Mouse (Mus musculus) 3T3-L1 (cell line): Measurements from ENCODE around the gene Naa20.
"Not testable (repeated sequence)": the region's sequence is repeated elsewhere in the genome, so short reads cannot be mapped to it uniquely, and the experiment has no call there.

Experiments used
- DNase-seq: peaks from one replicate; pipeline ENCODE4 v3.0.0-alpha.2; 2015; ENCODE audit warnings: low read depth, low spot score

Naa20 gene

GRCm38 (mm10) chr2:145884036-145884912 is 17.6 kb upstream of the Naa20 start:
- DNase-seq, result no peak

GRCm38 (mm10) chr2:145884913-145885785 is 16.8 kb upstream of the Naa20 start:
- no peak for DNase-seq

GRCm38 (mm10) chr2:145887937-145888765 is 13.7 kb upstream of the Naa20 start:
- peak; percentile 91 for DNase-seq

DNA sequence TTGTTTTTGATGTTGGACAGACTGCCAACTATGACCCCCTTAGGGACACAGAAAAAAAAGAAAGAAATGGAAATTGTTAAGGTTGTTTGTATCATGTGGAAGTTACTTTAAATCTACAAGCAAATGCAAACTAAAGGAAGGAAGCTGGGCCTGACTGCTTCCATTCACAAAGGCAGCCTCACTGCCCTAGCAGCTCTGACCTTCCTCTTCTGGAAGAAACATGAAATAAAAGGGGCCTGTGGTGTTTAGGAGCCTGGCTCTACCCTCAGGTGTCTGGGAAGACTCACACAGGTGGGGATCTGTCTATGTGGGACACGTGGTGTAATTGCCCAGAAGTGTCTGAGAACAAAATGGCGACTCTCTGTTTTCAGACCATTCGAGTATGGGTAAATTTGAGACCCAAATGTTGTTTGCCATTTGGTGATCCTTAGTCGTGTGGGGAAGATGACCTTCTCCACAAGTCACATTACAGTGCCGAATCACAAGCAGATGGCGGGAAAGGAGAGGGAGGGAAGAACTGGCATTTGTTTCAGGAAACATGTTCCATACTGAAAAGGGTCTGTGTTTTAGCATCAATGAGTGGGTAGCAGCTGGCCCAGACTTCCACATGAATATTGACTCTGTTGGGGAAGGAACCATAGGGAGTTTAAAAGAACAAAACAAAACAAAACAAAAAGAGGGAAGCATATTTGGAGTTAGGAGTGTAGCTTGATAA is 13.0 kb upstream of the Naa20 start:
- no peak for DNase-seq

GRCm38 (mm10) chr2:145890571-145890970 is 11.3 kb upstream of the Naa20 start:
- DNase-seq, result no peak

- DNase-seq, result no peak
These were observed 8.1 kb upstream of the Naa20 start for GRCm38 (mm10) chr2:145893756-145894155.

- no peak for DNase-seq
These were observed 3.8 kb upstream of the Naa20 start for GRCm38 (mm10) chr2:145898106-145898505.

GRCm38 (mm10) chr2:145900318-145900717 is 1.6 kb upstream of the Naa20 start:
- not testable (repeated sequence) for DNase-seq

GRCm38 (mm10) chr2:145903061-145903901 is 1.4 kb downstream of the Naa20 start:
- peak; percentile 92 for DNase-seq

DNA sequence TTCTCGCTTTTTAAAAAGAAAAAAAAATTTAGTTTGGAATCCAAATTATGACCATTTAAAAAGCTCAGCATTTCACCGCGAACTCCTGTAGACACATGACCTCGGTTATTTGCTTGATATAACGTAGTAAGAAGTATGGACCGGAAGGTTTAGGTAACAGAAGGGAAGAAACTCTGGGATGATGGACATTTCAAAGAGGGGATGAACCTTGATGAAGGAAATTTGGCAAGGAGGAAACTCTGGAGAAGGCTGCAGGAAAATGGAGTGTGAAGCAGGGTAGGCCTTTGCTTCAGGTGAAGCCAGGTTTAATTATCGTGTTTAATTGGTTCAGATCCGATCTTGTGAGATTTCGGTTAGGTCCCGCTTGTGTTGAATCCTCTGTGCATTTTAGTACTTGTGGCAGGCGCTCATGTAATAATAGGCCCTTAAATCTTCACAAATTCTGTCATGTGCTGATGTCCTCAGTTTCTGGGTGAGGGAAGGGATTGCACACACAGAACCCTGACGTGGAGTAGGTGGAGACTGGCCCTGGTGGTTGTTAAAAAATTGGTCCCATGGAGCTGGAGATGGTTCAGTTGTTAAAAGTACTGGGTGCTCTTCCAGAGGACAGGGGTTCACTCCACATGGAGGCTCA is 2.2 kb downstream of the Naa20 start:
- DNase-seq, result peak; percentile 54

DNA sequence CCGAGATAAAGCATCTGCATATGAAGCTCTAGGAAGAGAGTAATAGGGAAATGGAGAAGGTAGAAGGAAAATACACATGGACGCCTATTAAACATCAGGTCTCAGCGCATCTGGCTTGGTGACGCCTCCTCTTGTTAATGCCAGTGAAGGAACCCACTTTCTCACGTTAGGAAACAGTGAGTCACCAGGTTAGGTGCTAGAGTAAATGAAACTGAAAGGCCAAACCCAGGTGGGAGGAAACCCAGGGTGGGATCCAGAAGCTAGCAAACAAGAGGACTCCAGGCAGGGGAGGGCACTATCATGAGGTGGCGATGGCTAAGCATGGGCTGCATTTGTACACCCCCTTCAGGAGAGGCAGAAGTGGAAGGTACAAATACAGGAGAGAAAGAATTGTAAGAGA is 3.3 kb downstream of the Naa20 start:
- DNase-seq, result peak; percentile 54

DNA sequence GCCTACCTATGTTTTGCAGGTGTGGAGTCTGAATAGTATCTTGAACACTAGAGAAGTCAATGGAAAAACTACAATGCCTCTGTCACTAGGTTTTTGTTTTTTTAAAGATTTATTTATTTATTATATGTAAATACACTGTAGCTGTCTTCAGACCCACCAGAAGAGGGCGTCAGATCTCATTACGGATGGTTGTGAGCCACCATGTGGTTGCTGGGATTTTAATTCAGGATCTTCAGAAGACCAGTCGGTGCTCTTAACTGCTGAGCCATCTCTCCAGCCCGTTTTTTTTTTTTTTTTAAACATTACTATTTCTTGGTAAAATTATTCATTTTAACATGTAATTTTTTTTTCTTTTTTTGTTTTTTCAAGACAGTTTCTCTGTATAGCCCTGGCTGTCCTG is 4.0 kb downstream of the Naa20 start:
- DNase-seq, result peak; percentile 17

DNA sequence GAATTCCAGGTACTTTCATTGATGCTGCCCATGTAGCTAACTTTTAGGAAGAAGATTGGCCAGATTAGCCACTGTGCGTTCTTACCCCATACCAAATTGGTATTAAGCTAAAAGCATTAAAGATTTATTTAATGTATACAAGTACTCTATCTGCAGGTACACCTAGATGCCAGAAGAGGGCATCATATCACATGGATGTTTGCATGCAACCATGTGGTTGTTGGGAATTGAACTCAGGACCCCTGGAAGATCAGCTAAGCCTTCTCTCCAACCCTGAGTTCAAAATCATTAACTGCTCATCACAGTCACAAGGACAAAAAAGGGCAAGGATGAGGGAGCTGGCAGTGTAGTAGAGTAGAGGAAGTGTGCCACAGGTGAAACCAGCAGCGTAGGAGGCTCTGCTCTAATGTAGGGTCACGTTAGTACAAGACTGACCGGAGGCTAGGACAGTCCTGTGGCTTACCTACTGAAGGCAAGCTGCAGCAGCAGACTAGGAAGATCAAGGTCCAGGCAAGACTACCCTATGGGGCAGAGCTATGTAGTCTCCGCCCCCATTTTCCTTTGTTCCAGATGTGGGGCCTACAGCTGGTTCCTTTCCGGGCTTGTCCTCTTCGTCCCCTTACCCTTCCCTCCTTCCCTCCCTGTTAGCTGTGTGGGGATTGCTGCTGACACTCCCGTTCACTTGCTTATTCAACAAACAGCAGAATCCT is 19.2 kb downstream of the Naa20 start:
- DNase-seq, result peak; percentile 37

DNA sequence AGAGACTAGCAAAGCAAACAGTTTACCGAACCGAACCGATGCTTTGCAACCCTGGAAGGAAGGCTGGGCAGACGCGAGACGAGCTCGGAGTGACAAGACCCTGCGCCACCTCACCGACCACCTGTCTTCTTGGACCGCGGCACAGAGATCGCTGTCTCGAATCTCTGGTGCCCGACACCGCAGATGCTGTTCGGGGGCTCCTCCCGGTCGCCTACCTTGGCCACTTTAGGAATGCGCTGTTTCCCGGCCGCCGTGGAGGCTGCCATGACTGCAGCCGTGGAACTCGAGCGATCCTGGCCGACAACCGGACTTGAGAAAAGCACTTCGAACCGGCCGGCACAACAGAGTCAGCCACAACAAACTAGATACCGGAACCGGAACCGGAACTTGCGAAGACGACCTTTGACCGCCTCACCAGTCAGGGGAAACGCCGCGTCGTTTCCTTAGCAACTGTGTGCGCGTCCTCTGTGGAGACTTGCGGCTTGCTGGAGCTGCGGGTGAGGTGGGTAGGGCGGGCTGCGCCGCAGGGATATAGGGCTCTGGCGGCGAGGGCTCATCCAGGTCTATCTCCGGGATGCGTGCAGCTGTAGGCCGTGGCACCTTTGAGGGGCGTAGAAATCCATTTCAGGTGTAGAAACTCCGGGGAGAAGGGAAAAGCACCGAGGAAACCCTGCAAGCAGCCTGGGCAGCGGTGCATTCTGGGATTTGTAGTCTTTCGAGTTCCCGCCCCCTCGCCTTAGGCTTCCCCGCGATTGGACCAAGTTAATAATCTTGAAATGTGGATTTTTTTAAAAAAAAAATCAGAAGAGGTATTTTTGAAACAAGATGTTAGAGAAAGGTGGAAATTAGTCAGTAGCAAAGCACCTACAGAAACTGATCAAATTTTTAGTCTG is 32.7 kb downstream of the Naa20 start, which contains the start of the genes Cfap61 and Crnkl1:
Gene Cfap61 (plus strand): TSS at position 446 of the 893 bp plus-strand sequence.
Gene Crnkl1 (minus strand): TSS at position 676 of the 893 bp plus-strand sequence.
- peak; percentile 99 for DNase-seq

GRCm38 (mm10) chr2:145936975-145937374 is 35.1 kb downstream of the Naa20 start:
- no peak for DNase-seq

DNA sequence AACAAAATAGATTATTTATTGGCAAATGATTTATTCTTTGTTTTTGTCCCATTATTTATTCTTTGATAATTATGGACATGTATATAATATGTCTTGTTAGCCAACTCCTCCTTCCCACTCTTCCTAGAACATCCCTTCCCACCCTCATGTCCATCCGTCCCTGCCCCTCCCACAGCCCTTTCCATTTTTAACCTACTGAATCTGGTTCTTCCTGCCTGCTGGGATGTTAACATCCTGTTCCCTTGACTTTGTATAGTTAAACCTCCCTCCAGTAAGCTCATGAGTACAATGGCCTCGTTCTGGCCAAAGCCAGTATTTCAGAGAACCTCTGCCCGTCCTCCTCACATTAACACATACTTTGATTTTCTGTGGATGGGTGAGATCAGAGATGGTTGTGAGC is 39.5 kb downstream of the Naa20 start:
- DNase-seq, result no peak

- no peak for DNase-seq
These were observed 42.4 kb downstream of the Naa20 start for GRCm38 (mm10) chr2:145944286-145944685.
